Mouse (Mus musculus) midbrain, embryonic 11.5 days (tissue): ENCODE data around the gene Scn3b. TPM values are rescaled to one million over a fixed set of nuclear protein-coding genes. Genes with fewer than 3 reads are reported as not detected.

ENCODE experiments used
- ATAC-seq: fragments of 200-750 bp; cut with Nextera tagmentation; 2 replicates; pipeline ENCODE4 v1.8.0; 2017; ENCODE audit warnings: moderate TSS enrichment, moderate library complexity; ENCODE audit not compliant: low FRiP score
- DNase-seq: peaks from one replicate; pipeline ENCODE4 v3.0.0; 2015; ENCODE audit warnings: low spot score; ENCODE audit errors: missing footprints
- H3K27ac ChIP-seq: fragments of 300-500 bp; sonication (generic); 2 replicates; pipeline ENCODE4 v1.5.1; 2014; ENCODE audit warnings: low read depth, low read length
- H3K27me3 ChIP-seq: fragments of 300-500 bp; sonication (generic); 2 replicates; pipeline ENCODE4 v1.6.1; 2014; ENCODE audit warnings: mild to moderate bottlenecking, low read length, moderate library complexity, mixed read lengths; ENCODE audit not compliant: control insufficient read depth, insufficient read depth
- H3K36me3 ChIP-seq: fragments of 300-500 bp; sonication (generic); 2 replicates; pipeline ENCODE4 v1.6.1; 2014; ENCODE audit warnings: mild to moderate bottlenecking, low read length, moderate library complexity, mixed read lengths; ENCODE audit not compliant: control insufficient read depth, insufficient read depth
- H3K4me1 ChIP-seq: fragments of 300-500 bp; sonication (generic); 2 replicates; pipeline ENCODE4 v1.6.1; 2014; ENCODE audit warnings: low read length; ENCODE audit not compliant: control insufficient read depth, insufficient read depth
- H3K4me2 ChIP-seq: fragments of 300-500 bp; sonication (generic); 2 replicates; pipeline ENCODE4 v1.6.1; 2014; ENCODE audit warnings: mild to moderate bottlenecking, moderate library complexity
- H3K4me3 ChIP-seq: fragments of 300-500 bp; sonication (generic); 2 replicates; pipeline ENCODE4 v1.5.1; 2014; ENCODE audit warnings: low read depth, low read length
- H3K9ac ChIP-seq: fragments of 300-500 bp; sonication (generic); 2 replicates; pipeline ENCODE4 v1.6.1; 2014; ENCODE audit warnings: low read length
- H3K9me3 ChIP-seq: fragments of 300-500 bp; sonication (generic); 2 replicates; pipeline ENCODE4 v1.6.1; 2016; ENCODE audit warnings: low read length; ENCODE audit not compliant: control insufficient read depth
- WGBS: fragments of 180-500 bp; shearing (Covaris S2); extraction: QIAGEN DNeasy Blood & Tissue Kit; methylation state at CpG from one replicate; pipeline ENCODE4 v1.1.7; 2014; 5-methylcytosine and 5-hydroxymethylcytosine counted together
- polyA plus RNA-seq: library from polyadenylated mRNA; unstranded; fragments of >200 nt; fragmentation: Nextera tagmentation; extraction: Ambion mirVana; gene quantifications from 2 replicates; pipeline ENCODE4 v1.2.1, GENCODE M21; 2014

Gene Scn3b
- polyA plus RNA-seq, 1 experiment from 2014 or later = 18.6 TPM

DNA sequence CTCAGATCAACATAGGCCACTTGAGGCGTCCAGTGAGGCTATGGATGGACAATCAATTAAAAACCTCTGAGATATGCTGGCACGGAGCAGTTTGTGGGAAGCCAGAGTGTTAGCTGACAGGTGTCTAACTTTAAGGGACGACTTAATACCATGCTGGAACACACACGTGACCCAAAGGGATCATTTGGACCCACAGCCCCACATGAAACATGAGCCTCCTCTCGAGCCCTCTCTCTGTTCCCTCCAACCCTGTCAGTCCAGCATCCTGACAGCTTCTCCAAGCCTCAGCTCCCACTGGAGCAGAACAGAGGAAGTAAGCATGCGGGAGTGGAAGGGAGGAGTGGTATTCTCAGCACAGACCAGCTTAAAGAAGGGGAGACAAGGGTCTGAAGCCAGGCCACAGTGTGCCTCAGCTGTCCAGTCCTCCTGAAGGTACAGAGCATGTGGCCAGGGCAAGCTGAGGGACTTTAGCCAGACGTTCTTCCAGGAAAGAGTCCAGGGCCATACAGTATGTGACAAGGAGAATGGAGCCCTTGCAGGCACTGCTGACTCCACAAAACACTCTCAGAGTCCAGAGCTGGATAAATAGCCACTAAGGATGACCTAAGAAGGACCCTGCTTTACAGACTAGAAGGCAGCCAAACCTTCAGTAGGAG lies 57.4 kb downstream of the Scn3b start:
- DNase-seq = peak; percentile 54
- H3K4me3 ChIP-seq = no peak overlapping the region
- H3K27me3 ChIP-seq = no peaks in the 10 kb centered on the region
- no peaks in the 10 kb centered on the region for H3K9me3 ChIP-seq
- no peaks in the 10 kb centered on the region for H3K36me3 ChIP-seq
- no peak for ATAC-seq
- no peak overlapping the region for H3K9ac ChIP-seq
- H3K27ac ChIP-seq = no peak overlapping the region
- no peak overlapping the region for H3K4me2 ChIP-seq
- no peaks in the 10 kb centered on the region for H3K4me1 ChIP-seq
- 71% methylated on average over 7 of the region's 7 CpGs for WGBS

DNA sequence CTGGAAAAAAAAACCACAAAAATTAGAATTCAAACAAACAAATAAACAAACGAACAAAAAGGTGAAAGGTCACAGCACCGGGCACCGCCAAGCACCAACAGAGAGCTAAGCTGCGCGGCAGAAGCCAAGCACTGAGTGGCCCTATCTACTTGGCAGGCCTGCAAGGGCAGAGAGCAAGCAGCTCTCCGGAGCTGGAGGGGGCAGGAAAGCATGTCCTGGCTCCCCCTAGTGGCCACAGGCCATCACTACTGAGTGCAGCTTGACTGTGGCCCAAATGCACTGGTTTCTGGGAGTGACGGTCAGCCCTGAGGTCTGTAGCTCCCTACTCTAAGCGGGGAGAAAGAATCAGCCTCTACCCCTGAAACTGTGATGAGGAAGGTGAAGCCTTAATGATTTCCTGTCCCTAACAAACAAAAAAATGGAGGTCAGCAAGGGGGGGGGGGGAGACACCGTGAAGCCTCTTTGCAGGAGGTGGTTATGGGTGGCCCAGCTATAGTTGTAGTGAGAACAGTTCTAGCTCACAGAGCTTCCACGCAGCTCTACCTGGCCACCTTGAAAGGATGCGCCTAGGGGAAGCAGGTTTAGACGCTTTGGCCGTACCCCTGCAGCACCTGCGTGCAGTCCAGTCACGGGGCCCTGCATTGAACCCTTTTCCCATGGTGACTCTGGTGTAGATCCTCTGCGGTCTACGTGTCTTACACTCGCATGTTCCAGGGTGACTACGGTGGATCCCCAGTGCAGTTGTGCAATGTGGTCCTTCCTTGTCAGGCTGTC lies 61.8 kb downstream of the Scn3b start:
- DNase-seq (peak; percentile 97), ATAC-seq (peak; percentile 92)
- Histone ChIP-seq H3K9ac (no peak overlapping the region), H3K27me3 (no peaks in the 10 kb centered on the region), H3K4me3 (no peak overlapping the region), H3K36me3 (no peaks in the 10 kb centered on the region), H3K4me2 (no peak overlapping the region), H3K4me1 (no peaks in the 10 kb centered on the region), H3K27ac (no peak overlapping the region), H3K9me3 (no peaks in the 10 kb centered on the region)
- 56% methylated on average over 19 of the region's 19 CpGs for WGBS

GRCm38 (mm10) chr9:40331411-40332286 lies 62.6 kb downstream of the Scn3b start:
- Histone ChIP-seq H3K4me1 (no peaks in the 10 kb centered on the region), H3K27ac (no peak overlapping the region), H3K4me2 (no peak overlapping the region), H3K4me3 (no peak overlapping the region), H3K9ac (no peak overlapping the region), H3K36me3 (no peaks in the 10 kb centered on the region), H3K27me3 (no peaks in the 10 kb centered on the region), H3K9me3 (no peaks in the 10 kb centered on the region)
- no peak for DNase-seq
- WGBS = 88% methylated on average over 15 of the region's 15 CpGs
- no peak for ATAC-seq

DNA sequence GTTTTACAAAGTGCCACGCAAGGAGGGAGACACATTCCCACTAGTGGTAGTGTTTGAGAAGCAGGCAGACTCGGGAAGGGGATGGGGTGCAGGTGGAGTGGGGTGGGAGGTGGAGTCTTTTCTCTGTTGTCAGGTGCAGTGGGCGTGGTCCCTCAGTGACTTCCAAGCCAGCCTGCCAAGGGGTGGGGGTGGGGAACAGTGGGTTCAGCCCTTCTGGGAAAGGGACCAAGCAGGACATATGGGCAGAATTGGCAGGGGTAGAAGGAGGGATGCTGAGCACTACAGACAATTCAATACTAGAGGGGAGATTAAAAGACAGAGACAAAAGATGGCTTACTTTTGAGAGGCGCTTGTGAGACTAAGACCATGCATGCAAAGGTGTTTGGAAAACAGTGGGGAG lies 63.3 kb downstream of the Scn3b start:
- Histone ChIP-seq H3K27ac (no peak overlapping the region), H3K4me2 (no peak overlapping the region), H3K27me3 (no peaks in the 10 kb centered on the region), H3K36me3 (no peaks in the 10 kb centered on the region), H3K9me3 (no peaks in the 10 kb centered on the region), H3K4me1 (no peaks in the 10 kb centered on the region), H3K9ac (no peak overlapping the region), H3K4me3 (no peak overlapping the region)
- 79% methylated on average over 4 of the region's 4 CpGs for whole genome bisulfite sequencing
- DNase-seq (no peak), ATAC-seq (no peak)

GRCm38 (mm10) chr9:40332731-40333648 lies 64.0 kb downstream of the Scn3b start:
- ATAC-seq = no peak; the same call in 1 of the 2 replicates
- H3K27ac ChIP-seq = no peak overlapping the region

GRCm38 (mm10) chr9:40333649-40334396 lies 64.8 kb downstream of the Scn3b start:
- no peak overlapping the region for H3K27ac ChIP-seq
- no peak overlapping the region for H3K9ac ChIP-seq
- ATAC-seq = peak; percentile 31; the same call in 1 of the 2 replicates
- peak; percentile 95 for DNase-seq
- H3K36me3 ChIP-seq = no peaks in the 10 kb centered on the region
- H3K27me3 ChIP-seq = no peaks in the 10 kb centered on the region
- H3K4me3 ChIP-seq = no peak overlapping the region
- no peak overlapping the region for H3K4me2 ChIP-seq
- H3K4me1 ChIP-seq = no peaks in the 10 kb centered on the region
- no peaks in the 10 kb centered on the region for H3K9me3 ChIP-seq
- 61% methylated on average over 9 of the region's 9 CpGs for WGBS

More at GRCm38 (mm10) chr9:40332731-40333648, 64.0 kb downstream of the Scn3b start:
- Histone ChIP-seq H3K9me3 (no peaks in the 10 kb centered on the region), H3K4me1 (no peaks in the 10 kb centered on the region), H3K4me2 (no peak overlapping the region), H3K9ac (no peak overlapping the region), H3K4me3 (no peak overlapping the region), H3K36me3 (no peaks in the 10 kb centered on the region), H3K27me3 (no peaks in the 10 kb centered on the region)
- peak; percentile 77 for DNase-seq
- WGBS = 88% methylated on average over 31 of the region's 31 CpGs

DNA sequence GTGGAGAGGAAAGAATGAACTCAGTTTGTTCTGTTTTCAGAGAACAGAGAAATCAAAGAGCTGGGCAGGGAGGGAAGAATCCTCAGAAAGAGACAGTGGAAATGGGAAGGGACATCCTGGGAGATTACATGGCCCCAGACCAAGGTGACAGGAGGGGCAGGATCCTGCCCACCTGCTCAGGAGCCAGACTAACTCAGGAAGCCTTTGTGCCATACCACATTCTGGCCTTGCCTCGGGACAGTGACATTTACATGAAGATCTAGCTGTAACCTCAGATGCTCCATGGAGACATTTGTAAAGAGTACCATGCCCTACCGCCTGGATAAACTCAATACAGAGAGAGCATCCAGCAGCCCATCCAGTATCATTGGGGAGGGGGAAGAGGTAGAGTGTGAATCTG lies 65.6 kb downstream of the Scn3b start:
- H3K9me3 ChIP-seq = no peaks in the 10 kb centered on the region
- H3K36me3 ChIP-seq = no peaks in the 10 kb centered on the region
- no peak overlapping the region for H3K4me3 ChIP-seq
- no peaks in the 10 kb centered on the region for H3K4me1 ChIP-seq
- 75% methylated on average over 2 of the region's 2 CpGs for WGBS
- no peaks in the 10 kb centered on the region for H3K27me3 ChIP-seq
- DNase-seq = no peak
- ATAC-seq = no peak
- no peak overlapping the region for H3K9ac ChIP-seq
- H3K4me2 ChIP-seq = no peak overlapping the region
- H3K27ac ChIP-seq = no peak overlapping the region

- Histone ChIP-seq H3K9ac (no peak overlapping the region), H3K9me3 (no peaks in the 10 kb centered on the region), H3K4me3 (no peak overlapping the region), H3K27me3 (no peaks in the 10 kb centered on the region), H3K27ac (no peak overlapping the region), H3K4me2 (no peak overlapping the region), H3K4me1 (no peaks in the 10 kb centered on the region), H3K36me3 (no peaks in the 10 kb centered on the region)
- WGBS = 74% methylated on average over 5 of the region's 5 CpGs
- no peak for ATAC-seq
- DNase-seq = no peak
Observed at GRCm38 (mm10) chr9:40336701-40337100, 67.7 kb downstream of the Scn3b start.
